Mouse (Mus musculus): ENCODE data around the gene Src.

DNA sequence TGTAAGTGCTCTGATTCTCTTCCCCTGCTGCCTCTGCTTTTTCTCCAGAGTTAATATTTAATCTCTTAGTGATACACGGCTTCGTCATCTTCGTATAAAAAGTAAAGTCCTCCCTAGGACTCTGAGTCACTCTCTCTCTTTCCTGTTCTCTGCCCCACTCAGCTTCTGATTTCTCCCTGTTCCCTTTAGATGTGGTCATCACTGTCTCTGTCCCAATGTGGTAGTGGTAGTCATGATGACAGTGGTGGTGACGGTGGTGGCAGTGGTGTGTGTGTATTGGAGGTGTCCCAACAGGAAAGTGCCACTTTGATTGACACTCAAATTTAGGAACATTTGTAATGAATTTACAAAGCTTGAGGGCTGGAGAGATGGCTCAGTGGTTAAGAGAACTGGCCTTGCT, 83.1 kb downstream of the Src start:
- TF ChIP-seq CTCF (IDR thresholded peaks at IDR 0.05; ENCODE audit: extremely low read depth, insufficient read depth, low read length) (no peak), POLR2A (IDR thresholded peaks at IDR 0.05; ENCODE audit: extremely low read depth, insufficient read depth, low read length) (no peak)

Measured in cortical plate, adult 2 months (tissue).